Mouse (Mus musculus) retina, postnatal 1 day (tissue): ENCODE measurements at regions not wholly inside any gene's neighbourhood (a gene's known extent, or its start where the extent isn't known, plus 50 kb on each side); places are given as distances from the start of the nearest gene placed in this dataset.

ENCODE experiments used
- DNase-seq: peaks from one replicate; pipeline ENCODE4 v3.0.0-alpha.2; 2012

DNA sequence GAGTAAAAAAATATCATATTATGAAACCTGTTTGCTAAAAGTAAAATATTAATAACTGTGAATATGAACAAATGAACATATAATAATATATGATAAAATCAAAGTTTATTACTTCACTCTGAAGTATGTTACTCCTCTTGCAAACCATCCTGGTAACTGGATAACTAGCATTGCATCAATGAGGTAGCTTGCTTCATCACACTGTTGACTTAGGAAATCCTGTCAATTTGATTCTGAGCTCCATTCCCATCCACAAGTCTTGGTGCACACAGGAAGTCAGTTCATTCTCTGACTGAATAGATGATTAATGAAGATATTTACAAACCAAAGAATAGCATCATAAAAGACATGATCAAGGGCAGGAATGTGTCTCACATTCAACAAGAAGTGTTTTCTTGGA is 286.9 kb upstream of the Gprin3 start:
- DNase-seq, result no peak

DNA sequence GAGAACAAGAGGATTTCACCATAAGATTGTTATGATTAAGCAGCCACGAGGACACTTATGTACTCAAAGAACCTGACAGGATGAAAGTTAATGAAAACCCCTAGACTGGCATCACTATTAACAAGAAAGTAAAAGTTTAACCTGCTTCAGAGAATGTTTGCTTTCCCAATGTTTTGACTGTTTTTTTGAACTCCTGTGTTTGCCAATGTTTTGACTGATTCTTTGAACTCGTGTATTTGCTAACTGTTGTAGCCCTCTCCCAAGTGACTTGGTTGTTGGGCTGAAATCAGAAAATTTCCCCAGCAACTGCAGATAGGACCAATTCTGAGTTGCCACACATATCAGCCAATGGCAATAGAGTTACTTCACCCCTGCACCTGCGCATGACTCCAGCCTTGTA is 258.9 kb upstream of the Gprin3 start:
- no peak for DNase-seq

DNA sequence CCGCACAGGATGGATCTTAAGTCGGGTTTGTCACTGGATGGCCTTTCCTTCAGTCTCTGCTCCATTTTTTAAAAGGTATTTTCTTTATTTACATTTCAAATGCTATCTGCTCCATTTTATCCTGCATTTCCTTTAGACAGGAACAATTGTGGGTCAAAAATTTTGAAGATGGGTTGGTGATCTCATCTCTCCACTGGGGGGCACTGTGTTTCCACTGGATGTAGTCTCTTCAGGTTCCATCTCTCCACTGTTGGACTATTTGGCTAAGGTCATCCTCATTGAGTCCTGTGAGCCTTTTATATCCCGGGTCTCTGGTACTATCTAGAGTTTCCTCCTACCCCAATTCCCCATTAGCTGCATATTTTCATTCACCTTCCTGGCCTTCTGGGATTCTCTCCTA is 241.3 kb upstream of the Gprin3 start:
- DNase-seq, result peak; percentile 47
